Mouse (Mus musculus) bone marrow, adult 2 months (tissue): ENCODE results near the gene Snrnp27.

Source experiments
- CTCF ChIP-seq: fragments of 200-500 bp; IDR thresholded peaks from 2 replicates; pipeline ENCODE4 v1.5.1; 2011; ENCODE audit warnings: low read length, control low read depth; ENCODE audit not compliant: control insufficient read depth, insufficient read depth
- POLR2A ChIP-seq: fragments of 200-500 bp; IDR thresholded peaks from 2 replicates; pipeline ENCODE4 v1.6.1; 2011; ENCODE audit warnings: low read depth, mild to moderate bottlenecking, control low read depth, low read length, borderline replicate concordance; ENCODE audit not compliant: control insufficient read depth

GRCm38 (mm10) chr6:86645551-86645950 lies 38.8 kb downstream of the Snrnp27 start:
- TF ChIP-seq CTCF (no peak), POLR2A (no peak)
